Mouse (Mus musculus) ES-E14 (cell line): ENCODE results near the gene Ppm1h. TPM values are rescaled to one million over a fixed set of nuclear protein-coding genes. Genes with fewer than 3 reads are reported as not detected.

Source experiments
- DNase-seq: peaks from one replicate; pipeline ENCODE4 v3.0.0-alpha.2; 2013; ENCODE audit warnings: low read depth, low spot score
- H3K27ac ChIP-seq: 2 replicates; pipeline ENCODE4 v1.5.1; 2012; ENCODE audit warnings: low read depth, mild to moderate bottlenecking, low read length, moderate library complexity, mixed read lengths; ENCODE audit not compliant: poor library complexity, insufficient read depth, severe bottlenecking
- H3K36me3 ChIP-seq: 2 replicates; pipeline ENCODE4 v1.6.1; 2012; ENCODE audit warnings: mild to moderate bottlenecking, low read length, moderate library complexity, mixed read lengths; ENCODE audit not compliant: control insufficient read depth, poor library complexity, insufficient read depth, severe bottlenecking
- H3K4me1 ChIP-seq, 2 experiments: fragments of 150-350 bp in 1 of 2; sonication (generic) in 1 of 2; 2 replicates each; pipeline ENCODE4 v1.6.1; 2012; ENCODE audit warnings: low read length in 2 of 2, mild to moderate bottlenecking in 1 of 2, mixed read lengths in 1 of 2; ENCODE audit not compliant: control insufficient read depth in 2 of 2, insufficient read depth in 2 of 2, poor library complexity in 1 of 2
- H3K4me3 ChIP-seq, 2 experiments: fragments of 150-350 bp in 1 of 2; sonication (generic) in 1 of 2; 2 replicates each; pipeline ENCODE4 v1.5.1; 2012; ENCODE audit warnings: low read length in 2 of 2, low read depth in 1 of 2, mild to moderate bottlenecking in 1 of 2, mixed read lengths in 1 of 2; ENCODE audit not compliant: insufficient read depth in 1 of 2, poor library complexity in 1 of 2, severe bottlenecking in 1 of 2
- H3K9ac ChIP-seq: 2 replicates; pipeline ENCODE4 v1.6.1; 2012; ENCODE audit warnings: low read depth, mild to moderate bottlenecking, low read length, mixed read lengths; ENCODE audit not compliant: poor library complexity, insufficient read depth, severe bottlenecking
- H3K9me3 ChIP-seq: fragments of 150-350 bp; sonication (generic); 2 replicates; pipeline ENCODE4 v1.6.1; 2012; ENCODE audit warnings: low read depth, mild to moderate bottlenecking, low read length; ENCODE audit not compliant: control insufficient read depth, insufficient read depth
- CHD2 ChIP-seq: IDR thresholded peaks from 2 replicates; pipeline ENCODE4 v1.6.1; 2014; ENCODE audit warnings: mild to moderate bottlenecking, low read depth, low read length, inconsistent platforms
- HCFC1 ChIP-seq: IDR thresholded peaks from 2 replicates; pipeline ENCODE4 v1.6.1; 2012; ENCODE audit warnings: low read length, inconsistent platforms, borderline replicate concordance; ENCODE audit not compliant: insufficient read depth
- MAFK ChIP-seq: IDR thresholded peaks from 2 replicates; pipeline ENCODE4 v1.6.1; 2014; ENCODE audit warnings: mild to moderate bottlenecking, low read depth, low read length, inconsistent platforms; ENCODE audit not compliant: insufficient read depth
- ZC3H11A ChIP-seq: IDR thresholded peaks from 2 replicates; pipeline ENCODE4 v1.6.1; 2012; ENCODE audit warnings: low read depth, mild to moderate bottlenecking, inconsistent platforms, low read length, borderline replicate concordance
- ZNF384 ChIP-seq: IDR thresholded peaks from 2 replicates; pipeline ENCODE4 v1.6.1; 2012; ENCODE audit warnings: low read depth, low read length, inconsistent platforms
- in situ Hi-C, 2 experiments: fragments of 600-800 bp; cut with MboI; formaldehyde crosslinking; loops; one replicate each; pipeline ENCODE4 v1.15.1; 2025; ENCODE audit warnings: low sequenced_read_pairs in 2 of 2, inconsistent platforms in 1 of 2; ENCODE audit not compliant: unreplicated experiment in 2 of 2
- total RNA-seq: library from RNA; depleted of rRNA; stranded (reverse); fragments of 300-350 nt; gene quantifications from 2 replicates; pipeline ENCODE4 v1.2.3, GENCODE M21; 2012

Ppm1h gene
- total RNA-seq, 1 experiment: 4.5 TPM

GRCm38 (mm10) chr10:122746211-122746610 is 67.6 kb downstream of the Ppm1h start:
- no peak overlapping the region for H3K4me3 ChIP-seq
- no peak for DNase-seq
- no peaks in the 10 kb centered on the region for H3K36me3 ChIP-seq
- H3K27ac ChIP-seq: no peak overlapping the region
- no peak overlapping the region for H3K9ac ChIP-seq
- H3K9me3 ChIP-seq: no peaks in the 10 kb centered on the region
- peaks cover 0 to 3% of the 10 kb centered on the region in 2 experiments; a peak in 1 of 4 replicates for H3K4me1 ChIP-seq
- TF ChIP-seq ZC3H11A (no peak), HCFC1 (no peak), ZNF384 (no peak), MAFK (no peak), CHD2 (no peak)
- in situ Hi-C loops: no loop called here

GRCm38 (mm10) chr10:122747151-122747925 is 68.8 kb downstream of the Ppm1h start:
- Histone ChIP-seq H3K9ac (no peak overlapping the region), H3K36me3 (no peaks in the 10 kb centered on the region), H3K4me3 (no peak overlapping the region), H3K27ac (no peak overlapping the region), H3K9me3 (no peaks in the 10 kb centered on the region), H3K4me1 (peaks cover 0 to 4% of the 10 kb centered on the region in 2 experiments; a peak in 1 of 4 replicates)
- no peak for DNase-seq
- TF ChIP-seq ZC3H11A: no peak
- TF ChIP-seq HCFC1: no peak
- no peak for TF ChIP-seq ZNF384
- TF ChIP-seq MAFK: no peak
- in situ Hi-C loops: no loop called here

GRCm38 (mm10) chr10:122748361-122748951 is 69.9 kb downstream of the Ppm1h start:
- in situ Hi-C loops: no loop called here
- no peaks in the 10 kb centered on the region for H3K9me3 ChIP-seq
- DNase-seq: no peak
- H3K36me3 ChIP-seq: no peaks in the 10 kb centered on the region
- TF ChIP-seq ZNF384: no peak
- no peak for TF ChIP-seq HCFC1
- no peak for TF ChIP-seq ZC3H11A
- H3K4me1 ChIP-seq: peaks cover 0 to 12% of the 10 kb centered on the region in 2 experiments; a peak in 1 of 4 replicates
- no peak overlapping the region for H3K4me3 ChIP-seq
- no peak overlapping the region for H3K9ac ChIP-seq
- no peak overlapping the region for H3K27ac ChIP-seq

GRCm38 (mm10) chr10:122749071-122749470 is 70.5 kb downstream of the Ppm1h start:
- H3K27ac ChIP-seq: no peak overlapping the region
- no peaks in the 10 kb centered on the region for H3K9me3 ChIP-seq
- H3K9ac ChIP-seq: no peak overlapping the region
- peaks cover 0 to 16% of the 10 kb centered on the region in 2 experiments; a peak in 1 of 4 replicates for H3K4me1 ChIP-seq
- no peak for TF ChIP-seq MAFK
- no peak for TF ChIP-seq CHD2
- no peak for TF ChIP-seq ZC3H11A
- no peak for TF ChIP-seq HCFC1
- no peak for TF ChIP-seq ZNF384
- no peak overlapping the region for H3K4me3 ChIP-seq
- no peaks in the 10 kb centered on the region for H3K36me3 ChIP-seq
- in situ Hi-C loops: no loop called here
- DNase-seq: no peak
